Mouse (Mus musculus): Measurements from ENCODE around the gene Olfr243. TPM values are rescaled to one million over a fixed set of nuclear protein-coding genes. Genes with fewer than 3 reads are reported as not detected.
"Not testable (repeated sequence)": the region's sequence is repeated elsewhere in the genome, so short reads cannot be mapped to it uniquely, and the experiment has no call there.

The Olfr243 gene
- not detected in 2 replicates for polyA plus RNA-seq (2012; rRNA removed)

- no peak within 1 kb of the TSS for H3K27ac ChIP-seq (ENCODE audit: insufficient read depth, low read length)
- no peaks in the 10 kb centered on the region for H3K27me3 ChIP-seq (ENCODE audit: control insufficient read depth, insufficient read depth, low read length)
- no peak within 1 kb of the TSS for H3K4me3 ChIP-seq (replicated peaks; ENCODE audit: insufficient read depth, low read depth, low read length)
- no peak for DNase-seq
- H3K4me1 ChIP-seq (ENCODE audit: control insufficient read depth, insufficient read depth, low read length), result no peaks in the 10 kb centered on the region
- TF ChIP-seq POLR2A (IDR thresholded peaks at IDR 0.05; ENCODE audit: borderline replicate concordance, insufficient read depth, low read length) (no peak), CTCF (IDR thresholded peaks at IDR 0.05; ENCODE audit: borderline replicate concordance, insufficient read depth, low read depth, low read length) (no peak)
Measured at GRCm38 (mm10) chr7:103714371-103714770, at the start of gene Olfr243. Olfr243 (plus strand) TSS chr7:103714671.

GRCm38 (mm10) chr7:103671091-103671490 is 43.4 kb upstream of the Olfr243 start, which contains the start of gene Olfr624:
Olfr624 (minus strand) TSS chr7:103671191.
- H3K27me3 ChIP-seq (ENCODE audit: control insufficient read depth, insufficient read depth, low read length), result no peaks in the 10 kb centered on the region
- H3K27ac ChIP-seq (ENCODE audit: insufficient read depth, low read length), result no peak within 1 kb of the TSS
- no peak for DNase-seq
- TF ChIP-seq CTCF (IDR thresholded peaks at IDR 0.05; ENCODE audit: borderline replicate concordance, insufficient read depth, low read depth, low read length), result no peak
- TF ChIP-seq POLR2A (IDR thresholded peaks at IDR 0.05; ENCODE audit: borderline replicate concordance, insufficient read depth, low read length), result no peak
- WGBS, result 90% methylated on average over 2 of the region's 2 CpGs
- no peaks in the 10 kb centered on the region for H3K4me1 ChIP-seq (ENCODE audit: control insufficient read depth, insufficient read depth, low read length)
- H3K4me3 ChIP-seq (replicated peaks; ENCODE audit: insufficient read depth, low read depth, low read length), result no peak within 1 kb of the TSS

GRCm38 (mm10) chr7:103682420-103682819 is 32.1 kb upstream of the Olfr243 start, which contains the start of gene Olfr625-ps1:
Olfr625-ps1 (plus strand) TSS chr7:103682720.
- H3K4me3 ChIP-seq (replicated peaks; ENCODE audit: insufficient read depth, low read depth, low read length), result no peak within 1 kb of the TSS
- TF ChIP-seq POLR2A (IDR thresholded peaks at IDR 0.05; ENCODE audit: borderline replicate concordance, insufficient read depth, low read length) (no peak), CTCF (IDR thresholded peaks at IDR 0.05; ENCODE audit: borderline replicate concordance, insufficient read depth, low read depth, low read length) (no peak)
- H3K27me3 ChIP-seq (ENCODE audit: control insufficient read depth, insufficient read depth, low read length), result no peaks in the 10 kb centered on the region
- no peak for DNase-seq
- no peaks in the 10 kb centered on the region for H3K4me1 ChIP-seq (ENCODE audit: control insufficient read depth, insufficient read depth, low read length)
- H3K27ac ChIP-seq (ENCODE audit: insufficient read depth, low read length), result no peak within 1 kb of the TSS

GRCm38 (mm10) chr7:103699469-103699868 is 15.0 kb upstream of the Olfr243 start:
- Histone ChIP-seq H3K4me1 (ENCODE audit: control insufficient read depth, insufficient read depth, low read length) (no peaks in the 10 kb centered on the region), H3K4me3 (replicated peaks; ENCODE audit: insufficient read depth, low read depth, low read length) (no peak overlapping the region), H3K27ac (ENCODE audit: insufficient read depth, low read length) (no peak overlapping the region), H3K27me3 (ENCODE audit: control insufficient read depth, insufficient read depth, low read length) (no peaks in the 10 kb centered on the region)
- no peak for DNase-seq
- TF ChIP-seq CTCF (IDR thresholded peaks at IDR 0.05; ENCODE audit: borderline replicate concordance, insufficient read depth, low read depth, low read length) (no peak), POLR2A (IDR thresholded peaks at IDR 0.05; ENCODE audit: borderline replicate concordance, insufficient read depth, low read length) (no peak)
- 79% methylated on average over 4 of the region's 4 CpGs for WGBS

- no peaks in the 10 kb centered on the region for H3K27me3 ChIP-seq (ENCODE audit: control insufficient read depth, insufficient read depth, low read length)
- DNase-seq, result no peak
- WGBS, result 41% methylated on average over 2 of the region's 2 CpGs
- no peak overlapping the region for H3K27ac ChIP-seq (ENCODE audit: insufficient read depth, low read length)
- H3K4me3 ChIP-seq (replicated peaks; ENCODE audit: insufficient read depth, low read depth, low read length), result no peak overlapping the region
- TF ChIP-seq POLR2A (IDR thresholded peaks at IDR 0.05; ENCODE audit: borderline replicate concordance, insufficient read depth, low read length) (no peak), CTCF (IDR thresholded peaks at IDR 0.05; ENCODE audit: borderline replicate concordance, insufficient read depth, low read depth, low read length) (no peak)
- H3K4me1 ChIP-seq (ENCODE audit: control insufficient read depth, insufficient read depth, low read length), result no peaks in the 10 kb centered on the region
Measured at GRCm38 (mm10) chr7:103712024-103712423, 2.4 kb upstream of the Olfr243 start.

- 97% methylated on average over 1 of the region's 1 CpGs for WGBS
- not testable (repeated sequence) for H3K4me1 ChIP-seq (ENCODE audit: control insufficient read depth, insufficient read depth, low read length); DNase-seq; H3K27me3 ChIP-seq (ENCODE audit: control insufficient read depth, insufficient read depth, low read length); H3K4me3 ChIP-seq (replicated peaks; ENCODE audit: insufficient read depth, low read depth, low read length); H3K27ac ChIP-seq (ENCODE audit: insufficient read depth, low read length)
Measured at GRCm38 (mm10) chr7:103716398-103716797, 1.9 kb downstream of the Olfr243 start.

GRCm38 (mm10) chr7:103730074-103730473 is 15.6 kb downstream of the Olfr243 start, which contains the start of gene Olfr628:
Olfr628 (plus strand) TSS chr7:103730374.
- TF ChIP-seq CTCF (IDR thresholded peaks at IDR 0.05; ENCODE audit: borderline replicate concordance, insufficient read depth, low read depth, low read length), result no peak
- TF ChIP-seq POLR2A (IDR thresholded peaks at IDR 0.05; ENCODE audit: borderline replicate concordance, insufficient read depth, low read length), result no peak
- 92% methylated on average over 1 of the region's 1 CpGs for WGBS
- no peak within 1 kb of the TSS for H3K4me3 ChIP-seq (replicated peaks; ENCODE audit: insufficient read depth, low read depth, low read length)
- DNase-seq, result no peak
- H3K4me1 ChIP-seq (ENCODE audit: control insufficient read depth, insufficient read depth, low read length), result no peaks in the 10 kb centered on the region
- no peak within 1 kb of the TSS for H3K27ac ChIP-seq (ENCODE audit: insufficient read depth, low read length)
- no peaks in the 10 kb centered on the region for H3K27me3 ChIP-seq (ENCODE audit: control insufficient read depth, insufficient read depth, low read length)

- WGBS, result 67% methylated on average over 2 of the region's 2 CpGs
- TF ChIP-seq POLR2A (IDR thresholded peaks at IDR 0.05; ENCODE audit: borderline replicate concordance, insufficient read depth, low read length) (no peak), CTCF (IDR thresholded peaks at IDR 0.05; ENCODE audit: borderline replicate concordance, insufficient read depth, low read depth, low read length) (no peak)
- Histone ChIP-seq H3K27me3 (ENCODE audit: control insufficient read depth, insufficient read depth, low read length) (no peaks in the 10 kb centered on the region), H3K4me3 (replicated peaks; ENCODE audit: insufficient read depth, low read depth, low read length) (no peak within 1 kb of the TSS), H3K27ac (ENCODE audit: insufficient read depth, low read length) (no peak within 1 kb of the TSS), H3K4me1 (ENCODE audit: control insufficient read depth, insufficient read depth, low read length) (no peaks in the 10 kb centered on the region)
- DNase-seq, result no peak
Measured at GRCm38 (mm10) chr7:103744843-103745242, 30.4 kb downstream of the Olfr243 start, which contains the start of gene Olfr629. Olfr629 (minus strand) TSS chr7:103744943.
